Mouse (Mus musculus): Measurements from ENCODE around the gene Golim4.

DNA sequence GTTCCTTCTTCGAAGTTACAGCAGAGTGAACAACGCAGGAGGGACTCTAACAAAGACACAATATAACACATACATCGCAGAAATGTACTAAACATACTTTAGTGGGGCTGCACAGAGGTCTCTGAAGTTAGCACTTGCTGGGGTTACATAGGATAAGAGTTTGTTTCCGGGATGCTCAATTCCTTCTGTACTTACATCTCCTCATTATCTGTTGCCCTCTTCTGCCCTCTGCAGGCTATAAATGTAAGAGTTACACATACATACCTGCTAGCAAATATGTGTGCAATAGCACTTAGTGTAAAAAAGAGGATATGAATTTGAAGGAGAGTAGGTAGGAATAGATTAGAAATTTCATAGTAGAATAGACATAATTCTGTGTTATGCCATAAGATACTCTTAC is 44.4 kb upstream of the Golim4 start:
- TF ChIP-seq GATA1 (IDR thresholded peaks at IDR 0.05; ENCODE audit: borderline replicate concordance, low read length): no peak
- TF ChIP-seq POLR2AphosphoS5 (IDR thresholded peaks at IDR 0.05; ENCODE audit: insufficient replicate concordance, low read depth, low read length): no peak
- TF ChIP-seq CTCF (IDR thresholded peaks at IDR 0.05; ENCODE audit: low read depth, low read length): no peak
- no peak for TF ChIP-seq TAL1 (conservative IDR thresholded peaks at IDR 0.05; ENCODE audit: low read depth, low read length)

Measured in G1E (cell line).